Mouse (Mus musculus) retina, postnatal 7 days (tissue): Measurements from ENCODE around the gene Aar2.
"Not testable (repeated sequence)": the region's sequence is repeated elsewhere in the genome, so short reads cannot be mapped to it uniquely, and the experiment has no call there.

Experiments
- DNase-seq: peaks from one replicate; pipeline ENCODE4 v3.0.0-alpha.2; 2012; ENCODE audit warnings: low read depth, low spot score

Aar2 gene

GRCm38 (mm10) chr2:156547123-156547891 lies at the start of gene Aar2:
TSS of gene Aar2 (plus strand) at chr2:156547584.
- DNase-seq, result peak; percentile 61

- peak; percentile 40 for DNase-seq
Observed at GRCm38 (mm10) chr2:156497915-156498314, 49.5 kb upstream of the Aar2 start.

GRCm38 (mm10) chr2:156501025-156501424 lies 46.4 kb upstream of the Aar2 start:
- no peak for DNase-seq

- DNase-seq, result no peak
Observed at GRCm38 (mm10) chr2:156505533-156505932, 41.9 kb upstream of the Aar2 start.

- no peak for DNase-seq
Observed at GRCm38 (mm10) chr2:156512028-156512427, 35.4 kb upstream of the Aar2 start.

GRCm38 (mm10) chr2:156512561-156512960 lies 34.8 kb upstream of the Aar2 start:
- DNase-seq, result no peak

GRCm38 (mm10) chr2:156515102-156515501 lies 32.3 kb upstream of the Aar2 start:
- DNase-seq, result no peak

- peak; percentile 61 for DNase-seq
Observed at GRCm38 (mm10) chr2:156515565-156516185, 31.7 kb upstream of the Aar2 start.

- DNase-seq, result not testable (repeated sequence)
Observed at GRCm38 (mm10) chr2:156516678-156517077, 30.7 kb upstream of the Aar2 start.

GRCm38 (mm10) chr2:156518306-156518705 lies 29.1 kb upstream of the Aar2 start:
- no peak for DNase-seq

GRCm38 (mm10) chr2:156519584-156519983 lies 27.8 kb upstream of the Aar2 start:
- DNase-seq, result no peak

GRCm38 (mm10) chr2:156522994-156523393 lies 24.4 kb upstream of the Aar2 start:
- no peak for DNase-seq

- DNase-seq, result no peak
Observed at GRCm38 (mm10) chr2:156524078-156524477, 23.3 kb upstream of the Aar2 start.

GRCm38 (mm10) chr2:156529726-156530125 lies 17.7 kb upstream of the Aar2 start:
- DNase-seq, result peak; percentile 55

- no peak for DNase-seq
Observed at GRCm38 (mm10) chr2:156533160-156533559, 14.2 kb upstream of the Aar2 start.

GRCm38 (mm10) chr2:156538817-156539555 lies 8.4 kb upstream of the Aar2 start:
- no peak for DNase-seq

GRCm38 (mm10) chr2:156540991-156541390 lies 6.4 kb upstream of the Aar2 start:
- no peak for DNase-seq

- no peak for DNase-seq
Observed at GRCm38 (mm10) chr2:156542410-156542809, 5.0 kb upstream of the Aar2 start.

- no peak for DNase-seq
Observed at GRCm38 (mm10) chr2:156543804-156544203, 3.6 kb upstream of the Aar2 start.

- DNase-seq, result no peak
Observed at GRCm38 (mm10) chr2:156552421-156552820, 5.0 kb downstream of the Aar2 start.

- no peak for DNase-seq
Observed at GRCm38 (mm10) chr2:156561808-156562207, 14.4 kb downstream of the Aar2 start.

GRCm38 (mm10) chr2:156563557-156563956 lies 16.2 kb downstream of the Aar2 start:
- DNase-seq, result no peak
